Mouse (Mus musculus) cerebellum, adult 2 months (tissue): Measurements from ENCODE around the gene Serpina1f. TPM values are rescaled to one million over a fixed set of nuclear protein-coding genes. Genes with fewer than 3 reads are reported as not detected.
"Not testable (repeated sequence)": the region's sequence is repeated elsewhere in the genome, so short reads cannot be mapped to it uniquely, and the experiment has no call there.

Experiments used
- DNase-seq, 2 experiments: peaks; one replicate each; pipeline ENCODE4 v3.0.0; 2021
- H3K27ac ChIP-seq: fragments of 200-500 bp; 2 replicates; pipeline ENCODE4 v1.5.1; 2012; ENCODE audit warnings: low read length, control low read depth, inconsistent platforms; ENCODE audit not compliant: insufficient read depth
- H3K27me3 ChIP-seq: fragments of 200-500 bp; 2 replicates; pipeline ENCODE4 v1.6.1; 2012; ENCODE audit warnings: inconsistent platforms, mild to moderate bottlenecking, low read length, moderate library complexity; ENCODE audit not compliant: control insufficient read depth, insufficient read depth
- H3K4me1 ChIP-seq: fragments of 200-500 bp; 2 replicates; pipeline ENCODE4 v1.6.1; 2011; ENCODE audit warnings: low read length; ENCODE audit not compliant: control insufficient read depth, insufficient read depth
- H3K4me3 ChIP-seq: fragments of 200-500 bp; replicated peaks from 2 replicates; pipeline ENCODE3; 2011; ENCODE audit warnings: mild to moderate bottlenecking, low read depth, low read length, control low read depth; ENCODE audit not compliant: insufficient read depth
- CTCF ChIP-seq: fragments of 200-500 bp; IDR thresholded peaks from 2 replicates; pipeline ENCODE4 v1.5.1; 2011; ENCODE audit warnings: low read depth, mild to moderate bottlenecking, control low read depth, low read length, moderate library complexity, borderline replicate concordance; ENCODE audit not compliant: insufficient read depth
- POLR2A ChIP-seq: fragments of 200-500 bp; IDR thresholded peaks from 2 replicates; pipeline ENCODE4 v1.6.1; 2011; ENCODE audit warnings: low read length, control low read depth, borderline replicate concordance; ENCODE audit not compliant: insufficient read depth
- WGBS: fragments of 180-500 bp; shearing (Covaris S2); methylation state at CpG from one replicate; pipeline ENCODE4 v1.1.7; 2018; 5-methylcytosine and 5-hydroxymethylcytosine counted together
- polyA plus RNA-seq: library from polyadenylated mRNA; depleted of rRNA; stranded (reverse); fragments of >200 nt; gene quantifications from 2 replicates; pipeline ENCODE4 v1.2.3, GENCODE M21; 2012

Serpina1f gene
- polyA plus RNA-seq, 1 experiment, result not detected

DNA sequence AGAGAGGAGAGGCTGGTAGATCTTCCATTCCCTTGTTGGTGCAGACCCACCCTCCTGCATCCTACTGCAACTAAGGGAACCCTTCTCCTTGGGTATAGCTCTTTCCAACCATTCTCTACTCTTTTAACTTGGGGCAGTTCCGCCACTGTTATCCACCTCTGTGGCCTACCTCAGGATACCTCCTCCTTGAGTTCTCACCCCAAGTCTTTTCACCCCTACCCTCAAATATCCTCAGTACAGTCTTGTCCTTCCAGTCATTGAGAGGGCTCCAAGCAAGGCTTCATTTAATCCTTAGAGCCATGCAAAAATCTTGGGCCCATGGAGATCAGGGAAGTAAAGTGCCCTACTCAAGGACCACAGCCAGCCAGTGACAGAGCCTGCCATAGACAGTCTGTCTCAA, 19.3 kb downstream of the Serpina1f start, which contains the start of gene Serpina16:
Gene Serpina16, minus strand, starts transcription at position 101 of the 400 bp plus-strand sequence.
- TF ChIP-seq POLR2A, result no peak
- no peak for TF ChIP-seq CTCF
- Histone ChIP-seq H3K4me3 (no peak within 1 kb of the TSS), H3K27me3 (no peaks in the 10 kb centered on the region), H3K4me1 (no peaks in the 10 kb centered on the region), H3K27ac (no peak within 1 kb of the TSS)
- 90% methylated on average over 1 of the region's 1 CpGs for WGBS
- DNase-seq, result no peak

DNA sequence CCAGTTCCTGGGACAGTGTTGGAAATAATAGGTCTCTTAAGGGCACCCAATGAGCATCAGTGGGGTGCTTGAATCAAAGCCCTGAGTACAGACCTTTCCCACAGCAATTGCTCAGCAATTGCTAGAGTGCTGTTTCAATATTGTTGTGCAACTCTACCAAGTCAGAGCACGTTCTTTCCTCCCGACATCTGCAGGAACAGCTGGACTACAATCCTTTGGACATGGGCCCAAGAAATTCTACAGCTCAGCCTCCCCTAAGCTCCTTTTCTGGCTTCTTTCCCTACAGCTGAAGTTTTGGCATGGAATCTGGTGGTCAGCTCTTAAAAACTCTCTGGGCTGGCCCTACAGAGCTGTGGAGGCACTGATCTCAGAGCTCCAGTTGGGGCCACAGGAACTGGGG, 22.1 kb downstream of the Serpina1f start:
- H3K27ac ChIP-seq, result no peak overlapping the region
- no peak overlapping the region for H3K4me3 ChIP-seq
- DNase-seq, result no peak
- no peaks in the 10 kb centered on the region for H3K27me3 ChIP-seq
- H3K4me1 ChIP-seq, result no peaks in the 10 kb centered on the region
- WGBS, result 10% methylated on average over 2 of the region's 2 CpGs
- TF ChIP-seq CTCF (no peak), POLR2A (no peak)

DNA sequence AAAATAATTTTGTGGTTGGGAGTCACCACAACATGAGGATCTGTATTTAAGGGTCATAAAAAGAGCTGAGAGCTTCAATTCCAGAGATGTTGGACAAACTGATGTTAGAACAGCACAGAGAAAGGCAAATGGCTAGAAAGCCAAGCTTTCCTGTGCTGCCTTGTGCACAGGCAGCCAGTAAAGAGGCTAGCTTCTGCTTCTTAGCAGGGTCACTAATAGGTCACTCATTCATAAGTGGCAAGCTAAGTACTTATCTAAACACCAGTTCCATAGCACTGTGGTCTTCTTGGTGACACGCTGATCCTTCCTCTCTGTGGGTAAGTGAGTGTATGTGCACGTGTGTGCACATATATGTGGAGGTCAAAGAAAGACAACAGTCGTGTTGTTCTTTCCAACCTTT, 23.8 kb downstream of the Serpina1f start:
- no peak for TF ChIP-seq CTCF
- no peak for TF ChIP-seq POLR2A
- H3K4me3 ChIP-seq, result no peak overlapping the region
- no peaks in the 10 kb centered on the region for H3K4me1 ChIP-seq
- no peak overlapping the region for H3K27ac ChIP-seq
- WGBS, result 86% methylated on average over 3 of the region's 3 CpGs
- DNase-seq, result no peak
- no peaks in the 10 kb centered on the region for H3K27me3 ChIP-seq

DNA sequence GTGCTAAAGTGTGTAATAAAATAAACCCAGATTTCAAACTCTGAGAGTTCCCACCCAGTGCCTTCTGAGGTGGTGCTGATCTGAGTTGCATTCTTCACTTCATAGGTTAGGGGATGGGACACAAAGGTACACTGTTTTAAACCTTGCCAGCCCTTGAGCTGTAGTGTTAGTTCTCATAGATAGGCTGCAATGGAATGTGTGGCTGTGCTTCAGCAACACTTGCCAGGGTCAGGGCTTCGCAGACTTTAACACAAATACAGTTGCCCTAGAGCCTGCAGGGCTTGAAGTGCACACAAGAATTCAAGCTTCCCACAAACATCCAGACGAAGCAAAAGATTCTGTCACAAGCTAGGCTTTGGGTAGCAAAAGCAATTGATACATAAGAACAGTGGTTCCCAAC, 24.4 kb downstream of the Serpina1f start:
- Histone ChIP-seq H3K27ac (no peak overlapping the region), H3K4me1 (no peaks in the 10 kb centered on the region), H3K27me3 (no peaks in the 10 kb centered on the region), H3K4me3 (no peak overlapping the region)
- TF ChIP-seq POLR2A, result no peak
- TF ChIP-seq CTCF, result no peak
- 80% methylated on average over 2 of the region's 2 CpGs for WGBS
- DNase-seq, result no peak

DNA sequence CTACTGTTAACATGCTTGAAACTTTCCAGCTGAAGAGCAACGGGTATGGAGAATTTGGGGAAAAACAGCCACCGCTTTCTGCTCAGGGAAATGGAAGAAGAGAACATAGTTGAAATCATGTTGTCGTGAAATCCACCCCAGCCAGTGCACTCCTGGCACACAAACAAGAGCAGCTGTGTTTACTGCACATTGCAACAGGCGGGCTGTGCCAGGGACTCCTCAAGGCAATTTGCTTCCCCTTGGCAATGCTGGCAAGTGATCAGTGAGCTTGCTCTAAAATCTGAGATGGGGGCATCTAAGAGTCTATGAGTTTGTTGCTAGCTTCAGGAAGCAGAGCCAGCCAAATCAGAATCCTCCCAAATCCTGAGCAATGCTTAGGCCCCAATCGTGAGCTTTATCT, 25.0 kb downstream of the Serpina1f start:
- Histone ChIP-seq H3K27ac (no peak overlapping the region), H3K4me3 (no peak overlapping the region), H3K4me1 (no peaks in the 10 kb centered on the region), H3K27me3 (no peaks in the 10 kb centered on the region)
- no peak for TF ChIP-seq CTCF
- no peak for TF ChIP-seq POLR2A
- WGBS, result 8% methylated on average over 5 of the region's 5 CpGs
- no peak for DNase-seq

DNA sequence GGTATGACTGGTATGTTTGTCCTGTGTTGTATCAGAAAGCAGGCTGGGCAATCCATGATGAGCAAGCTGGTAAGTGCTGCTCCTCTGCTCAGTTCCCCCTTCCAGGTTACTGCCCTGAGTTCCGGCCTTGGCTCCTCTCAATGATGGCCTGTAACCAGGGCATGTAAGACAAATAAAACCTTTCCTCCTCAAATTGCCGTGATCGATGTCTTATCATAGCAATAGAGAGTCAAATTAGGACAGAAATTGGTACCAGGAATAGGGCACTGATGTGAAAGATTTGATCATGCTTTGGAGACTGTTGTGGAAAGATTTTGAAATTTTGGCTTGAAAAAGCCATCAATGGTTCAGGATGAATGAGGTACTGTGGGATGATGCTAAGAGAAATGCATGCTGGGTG, 30.0 kb downstream of the Serpina1f start:
- TF ChIP-seq CTCF (no peak), POLR2A (no peak)
- 92% methylated on average over 3 of the region's 3 CpGs for WGBS

DNA sequence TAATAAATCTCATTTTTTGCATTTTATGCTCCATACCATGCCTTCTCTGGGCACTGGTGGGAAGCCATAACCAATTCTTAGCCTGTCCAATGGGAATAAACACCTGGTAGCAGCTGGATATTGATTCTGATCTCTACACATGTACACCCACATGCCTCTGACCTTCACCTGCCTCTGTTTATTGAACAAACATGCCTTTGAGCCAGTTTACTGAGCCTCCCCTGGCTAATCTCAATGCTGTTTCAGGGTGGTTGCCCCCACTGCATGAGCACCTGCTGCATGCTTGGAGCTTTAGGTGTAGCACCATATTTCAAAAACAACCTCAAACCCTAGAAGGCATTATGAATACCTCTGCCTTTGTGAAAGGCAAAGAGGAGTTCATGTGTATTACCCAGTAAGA, 33.3 kb downstream of the Serpina1f start:
- H3K4me3 ChIP-seq, result not testable (repeated sequence)

More for the DNA sequence above, 30.0 kb downstream of the Serpina1f start:
- no peaks in the 10 kb centered on the region for H3K4me1 ChIP-seq
- no peak overlapping the region for H3K4me3 ChIP-seq
- no peaks in the 10 kb centered on the region for H3K27me3 ChIP-seq
- no peak for DNase-seq
- no peak overlapping the region for H3K27ac ChIP-seq

DNA sequence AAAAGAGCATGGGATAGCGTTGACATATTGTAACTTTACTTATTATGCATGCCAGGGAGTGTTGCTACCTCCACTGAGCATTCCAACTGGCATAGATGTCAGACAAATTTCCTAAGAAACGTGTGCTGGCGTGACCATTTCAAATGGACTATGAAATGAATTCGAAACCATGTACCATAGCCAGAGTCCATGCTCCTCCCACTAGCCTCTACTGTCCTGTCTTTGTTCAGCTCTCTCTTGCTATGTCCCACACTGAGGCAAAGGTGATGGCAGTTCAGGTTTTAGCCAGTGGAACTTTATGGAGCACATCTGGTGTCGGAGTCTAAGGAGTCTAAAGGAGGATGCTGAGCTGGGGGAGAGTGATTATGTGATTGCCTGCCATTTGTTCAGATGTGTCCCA, 35.3 kb downstream of the Serpina1f start:
- Histone ChIP-seq H3K27ac (no peak overlapping the region), H3K4me1 (no peaks in the 10 kb centered on the region), H3K27me3 (no peaks in the 10 kb centered on the region), H3K4me3 (no peak overlapping the region)
- TF ChIP-seq POLR2A (no peak), CTCF (no peak)
- no peak for DNase-seq
- WGBS, result 65% methylated on average over 5 of the region's 5 CpGs

More for the DNA sequence above, 33.3 kb downstream of the Serpina1f start:
- not testable (repeated sequence) for H3K27ac ChIP-seq, H3K4me1 ChIP-seq, DNase-seq, H3K27me3 ChIP-seq

DNA sequence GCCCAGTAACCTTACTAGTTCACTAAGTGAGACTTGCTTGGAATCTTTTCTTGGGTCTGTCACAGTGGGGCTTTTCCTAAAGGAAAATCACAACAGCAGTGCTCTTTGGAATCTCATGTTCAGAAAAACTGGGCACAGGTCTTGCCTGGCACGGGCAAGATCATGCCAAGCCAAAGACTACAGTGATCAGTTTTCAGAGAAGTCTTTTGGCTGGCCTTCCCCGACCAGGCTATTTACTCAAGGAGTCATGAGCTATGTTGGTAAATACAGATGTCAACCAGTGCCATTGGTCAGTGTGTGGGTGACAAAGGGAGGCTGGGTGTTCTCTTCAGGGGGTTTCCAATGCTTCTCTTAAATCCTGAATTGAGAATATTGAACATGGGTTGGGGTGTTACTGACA, 36.2 kb downstream of the Serpina1f start:
- WGBS, result 23% methylated on average over 2 of the region's 2 CpGs
- H3K27ac ChIP-seq, result no peak overlapping the region

More for the DNA sequence above, 36.2 kb downstream of the Serpina1f start:
- TF ChIP-seq POLR2A (no peak), CTCF (no peak)
- no peak for DNase-seq
- Histone ChIP-seq H3K4me1 (no peaks in the 10 kb centered on the region), H3K4me3 (no peak overlapping the region), H3K27me3 (no peaks in the 10 kb centered on the region)
